Mouse (Mus musculus) gastrocnemius, postnatal 10 days (tissue): ENCODE results near the gene Ppid. TPM values are rescaled to one million over a fixed set of nuclear protein-coding genes. Genes with fewer than 3 reads are reported as not detected.
A peak's percentile ranks its signal among the peaks of the same experiment; 100 is the strongest.
"Not testable (repeated sequence)": the region's sequence is repeated elsewhere in the genome, so short reads cannot be mapped to it uniquely, and the experiment has no call there.

Experiments
- DNase-seq: peaks from one replicate; pipeline ENCODE4 v3.0.0; 2021; ENCODE audit warnings: mixed read lengths
- total RNA-seq, 2 experiments: library from RNA; stranded (reverse); gene quantifications; 2 replicates each; pipeline ENCODE4 v1.2.3; 2021

Ppid gene
- total RNA-seq, 2 experiments from 2014 or later, result 39.3 to 42.8 TPM

- DNase-seq, result no peak
These were observed 18.7 kb upstream of the Ppid start for GRCm38 (mm10) chr3:79572399-79572798.

DNA sequence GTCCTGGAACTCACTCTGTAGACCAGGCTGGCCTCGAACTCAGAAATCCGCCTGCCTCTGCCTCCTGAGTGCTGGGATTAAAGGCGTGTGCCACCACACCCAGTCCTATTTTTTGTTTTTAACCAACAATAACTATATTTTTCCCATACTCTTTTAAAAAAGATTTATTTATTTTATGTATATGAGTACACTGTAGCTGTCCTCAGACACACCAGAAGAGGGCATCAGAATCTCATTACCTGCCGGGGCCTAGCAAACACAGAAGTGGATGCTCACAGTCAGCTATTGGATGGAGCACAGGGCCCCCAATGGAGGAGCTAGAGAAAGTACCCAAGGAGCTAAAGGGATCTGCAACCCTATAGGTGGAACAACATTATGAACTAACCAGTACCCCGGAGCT is 17.8 kb upstream of the Ppid start:
- DNase-seq, result not testable (repeated sequence)

DNA sequence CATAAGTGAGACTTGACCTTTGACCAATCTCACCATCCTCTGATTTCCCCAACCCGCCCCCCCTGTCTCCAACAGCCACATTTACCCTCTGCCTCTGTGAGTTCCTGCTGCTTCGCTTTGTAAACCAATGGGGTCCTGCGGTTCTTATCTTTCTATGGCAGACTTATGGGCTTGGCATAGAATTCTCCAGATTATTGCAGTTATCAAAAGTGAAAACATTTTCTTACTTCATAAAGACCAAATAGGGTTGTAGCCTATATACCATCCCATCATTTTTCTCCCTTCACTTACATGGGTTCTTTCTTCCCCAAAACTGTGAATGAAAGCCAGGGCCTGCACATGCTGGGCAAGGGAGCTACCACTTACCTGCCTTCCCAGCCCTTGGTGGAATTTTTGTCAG is 16.8 kb upstream of the Ppid start:
- no peak for DNase-seq

DNA sequence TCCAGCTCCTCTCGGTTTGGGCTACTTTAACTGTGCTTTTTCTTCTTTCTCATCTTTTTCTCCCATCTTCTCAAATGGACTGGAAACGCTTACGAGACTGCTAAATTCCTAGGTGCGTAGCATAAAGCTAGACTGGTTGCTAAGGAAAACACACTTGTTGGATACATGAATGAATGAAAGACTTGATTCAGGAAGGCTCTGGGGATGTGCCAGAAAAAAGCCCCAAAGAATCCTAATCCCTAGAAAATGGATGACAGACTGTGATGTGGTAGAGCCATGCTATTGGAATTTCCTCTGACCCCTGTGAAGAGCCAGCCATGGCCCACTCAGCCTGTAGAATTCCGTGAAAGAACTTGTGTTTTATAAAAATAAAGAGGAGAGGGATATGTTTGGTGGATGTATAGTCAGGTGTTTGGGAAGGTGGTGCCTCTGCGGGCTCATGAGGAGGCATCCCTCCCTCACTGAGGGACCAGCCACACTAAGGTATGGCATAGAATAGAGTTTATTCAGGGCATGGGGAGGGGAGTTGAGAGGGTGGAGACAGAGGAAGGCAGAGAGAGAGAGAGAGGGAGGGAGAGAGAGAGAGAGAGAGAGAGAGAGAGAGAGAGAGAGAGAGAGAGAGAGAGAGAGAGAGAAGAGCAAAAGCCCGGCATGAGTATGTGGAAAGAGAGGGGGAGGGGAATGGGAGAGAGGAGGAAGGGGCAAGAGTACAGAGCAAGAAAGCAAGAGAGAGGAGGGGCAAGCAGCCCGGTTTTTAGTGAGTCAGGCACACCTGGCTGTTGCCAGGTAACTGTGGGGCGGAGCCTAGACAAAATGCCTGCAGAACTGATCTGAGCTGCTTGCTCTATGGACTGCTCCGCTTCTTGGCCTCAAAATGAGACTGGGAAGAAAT is 15.3 kb upstream of the Ppid start:
- DNase-seq, result no peak

DNA sequence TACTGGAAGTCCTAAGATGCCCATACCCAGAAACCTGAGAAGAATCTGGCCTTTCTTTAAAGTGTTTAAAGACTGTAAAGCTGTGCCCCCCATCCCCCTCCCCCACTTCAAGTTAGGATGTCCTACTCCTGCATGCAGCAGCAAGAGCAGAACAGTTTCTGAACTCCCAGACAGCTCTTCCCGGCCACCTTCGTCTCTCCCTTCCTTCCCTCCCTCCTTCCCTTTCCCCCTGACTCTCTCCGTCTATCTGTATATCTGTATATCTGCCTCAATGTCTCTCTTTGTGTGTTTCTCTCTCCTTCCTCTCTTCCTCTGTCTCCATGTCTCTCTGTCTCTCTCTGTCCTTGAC is 14.7 kb upstream of the Ppid start:
- no peak for DNase-seq

GRCm38 (mm10) chr3:79576865-79577264 is 14.3 kb upstream of the Ppid start:
- no peak for DNase-seq

GRCm38 (mm10) chr3:79577606-79578005 is 13.5 kb upstream of the Ppid start:
- no peak for DNase-seq

DNA sequence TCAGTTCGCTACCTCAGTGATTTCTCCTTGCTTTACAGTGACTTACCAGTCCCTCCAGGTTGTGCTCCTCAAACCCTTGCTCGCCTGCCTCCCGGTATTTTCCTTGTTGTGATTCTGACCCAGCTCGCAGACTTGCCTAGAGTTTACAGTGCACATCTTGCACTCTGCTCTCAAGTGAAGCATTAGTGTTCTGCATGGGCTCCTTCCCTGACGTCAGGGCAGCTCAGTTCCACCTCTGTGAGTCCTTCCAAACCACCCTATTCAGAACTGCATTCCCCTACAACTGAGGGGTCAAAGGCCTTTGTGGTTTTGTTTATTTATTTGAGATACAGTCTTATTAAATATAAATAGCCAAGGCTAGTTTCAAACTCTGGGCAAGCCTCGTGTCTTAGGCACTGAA is 13.0 kb upstream of the Ppid start:
- DNase-seq, result no peak

DNA sequence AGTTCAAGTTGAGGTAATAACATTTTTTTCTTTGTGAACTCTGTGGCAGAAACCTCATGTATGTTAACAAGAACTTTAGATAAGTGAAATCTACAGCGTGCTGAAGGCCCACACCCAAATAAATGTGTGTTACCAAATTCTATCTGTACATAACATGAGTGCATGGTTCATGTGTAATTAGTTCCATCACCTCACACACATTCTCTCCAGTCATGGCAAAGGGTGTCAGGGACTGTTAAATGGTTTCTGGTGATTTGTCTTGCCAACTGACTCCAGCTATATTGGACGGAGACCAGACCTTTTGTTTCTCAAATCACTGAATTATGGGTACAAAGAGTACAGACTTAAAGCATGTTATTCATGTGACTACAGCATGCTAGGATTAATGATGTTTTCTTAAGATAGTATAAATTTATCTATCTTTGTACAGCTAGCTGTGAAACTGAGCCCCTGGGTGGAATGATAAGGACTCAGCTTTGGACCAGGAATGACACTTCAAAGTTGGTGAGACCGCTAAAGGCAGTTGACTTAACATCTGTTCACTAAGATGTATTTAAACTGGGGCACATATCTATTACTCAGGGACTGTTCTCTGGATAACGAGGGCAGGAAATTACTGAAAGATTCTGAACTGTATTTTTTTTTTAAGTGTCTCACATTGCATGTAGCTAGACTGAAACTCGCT is 11.1 kb upstream of the Ppid start:
- no peak for DNase-seq

GRCm38 (mm10) chr3:79586804-79587203 is 4.3 kb upstream of the Ppid start:
- peak; percentile 90 for DNase-seq

GRCm38 (mm10) chr3:79589671-79590070 is 1.5 kb upstream of the Ppid start:
- DNase-seq, result no peak

DNA sequence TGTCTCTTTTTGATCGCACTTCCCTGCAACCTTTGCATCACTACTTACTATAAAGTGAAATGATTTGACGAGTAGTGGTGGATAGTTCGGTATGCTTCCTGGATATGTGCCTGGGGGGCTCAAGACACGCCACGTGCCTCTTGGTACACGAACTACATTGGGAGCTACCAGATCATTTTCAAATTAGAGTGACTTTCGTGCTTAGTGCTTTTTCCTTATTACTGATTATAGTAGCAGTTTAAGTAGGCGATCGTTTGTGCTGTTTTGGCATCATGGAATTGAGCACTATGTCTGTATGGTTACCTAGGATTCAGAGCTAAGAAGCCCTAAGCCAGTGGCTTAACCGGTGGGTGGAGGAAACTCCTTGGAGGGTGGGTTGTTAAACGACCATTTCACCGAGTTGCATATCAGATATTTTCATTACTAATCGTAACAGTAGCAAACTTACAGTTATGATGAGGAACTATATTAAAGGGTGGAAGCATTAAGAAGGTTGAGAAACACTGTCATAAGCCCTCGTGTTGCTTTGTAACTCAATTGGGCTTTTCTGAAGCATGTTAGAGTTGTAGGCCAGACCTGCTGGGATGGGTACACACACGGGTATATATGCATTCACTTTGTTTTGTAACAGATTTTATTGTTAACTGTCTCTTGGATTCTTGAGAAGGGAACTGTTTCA is 790 bp downstream of the Ppid start:
- DNase-seq, result no peak

- DNase-seq, result no peak
These were observed 4.3 kb downstream of the Ppid start for GRCm38 (mm10) chr3:79595468-79595867.

DNA sequence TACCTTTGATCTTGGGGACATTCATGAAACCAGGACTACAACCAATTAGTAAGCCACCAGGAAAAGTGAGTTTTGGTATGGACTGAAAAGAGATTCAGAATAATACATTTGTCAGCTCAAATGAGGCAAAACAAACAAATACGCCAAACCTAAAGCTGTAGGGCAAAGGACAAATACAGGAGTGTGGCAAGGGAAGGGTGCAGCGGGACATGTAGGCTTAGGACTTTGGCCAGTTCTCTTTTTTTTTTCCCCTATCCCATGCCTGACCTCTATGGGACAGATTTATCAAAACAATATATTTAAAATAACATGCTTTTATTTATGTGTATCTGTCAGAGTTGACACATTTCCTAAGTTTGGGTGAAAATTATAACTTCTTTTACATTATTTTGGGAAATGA is 18.7 kb downstream of the Ppid start:
- no peak for DNase-seq

DNA sequence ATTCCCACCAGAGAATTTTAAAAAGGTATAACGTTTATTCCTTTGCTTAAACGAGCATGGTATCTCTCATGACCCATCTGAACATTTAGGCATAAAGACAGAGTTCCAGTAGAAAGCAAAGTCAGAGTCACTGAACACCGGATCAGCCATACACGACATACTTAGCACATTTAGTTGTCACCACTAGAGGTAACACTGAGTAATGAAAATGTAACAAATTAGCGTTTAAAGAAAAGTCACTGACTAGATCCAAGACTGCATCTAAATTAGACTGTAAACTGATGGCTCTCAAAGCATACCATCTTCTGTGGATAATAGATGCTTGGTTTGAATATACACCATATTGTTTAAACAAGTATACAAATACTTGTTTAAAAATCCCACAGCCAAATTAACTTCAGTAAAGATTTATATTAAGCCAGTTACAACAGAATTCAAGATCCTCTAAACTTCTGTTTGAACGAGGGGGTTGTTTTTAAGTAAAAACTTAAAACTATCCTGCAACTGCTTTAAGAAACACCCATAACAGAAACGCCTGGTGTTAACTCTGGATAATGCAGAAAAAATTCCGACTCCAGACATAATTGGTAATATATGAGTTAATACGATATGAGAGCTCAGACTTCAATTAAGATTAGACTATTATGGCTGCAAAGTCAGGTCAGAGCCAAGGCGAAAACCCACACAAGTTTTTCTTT is 36.5 kb downstream of the Ppid start:
- no peak for DNase-seq

- no peak for DNase-seq
These were observed 37.0 kb downstream of the Ppid start for GRCm38 (mm10) chr3:79628182-79628560.

DNA sequence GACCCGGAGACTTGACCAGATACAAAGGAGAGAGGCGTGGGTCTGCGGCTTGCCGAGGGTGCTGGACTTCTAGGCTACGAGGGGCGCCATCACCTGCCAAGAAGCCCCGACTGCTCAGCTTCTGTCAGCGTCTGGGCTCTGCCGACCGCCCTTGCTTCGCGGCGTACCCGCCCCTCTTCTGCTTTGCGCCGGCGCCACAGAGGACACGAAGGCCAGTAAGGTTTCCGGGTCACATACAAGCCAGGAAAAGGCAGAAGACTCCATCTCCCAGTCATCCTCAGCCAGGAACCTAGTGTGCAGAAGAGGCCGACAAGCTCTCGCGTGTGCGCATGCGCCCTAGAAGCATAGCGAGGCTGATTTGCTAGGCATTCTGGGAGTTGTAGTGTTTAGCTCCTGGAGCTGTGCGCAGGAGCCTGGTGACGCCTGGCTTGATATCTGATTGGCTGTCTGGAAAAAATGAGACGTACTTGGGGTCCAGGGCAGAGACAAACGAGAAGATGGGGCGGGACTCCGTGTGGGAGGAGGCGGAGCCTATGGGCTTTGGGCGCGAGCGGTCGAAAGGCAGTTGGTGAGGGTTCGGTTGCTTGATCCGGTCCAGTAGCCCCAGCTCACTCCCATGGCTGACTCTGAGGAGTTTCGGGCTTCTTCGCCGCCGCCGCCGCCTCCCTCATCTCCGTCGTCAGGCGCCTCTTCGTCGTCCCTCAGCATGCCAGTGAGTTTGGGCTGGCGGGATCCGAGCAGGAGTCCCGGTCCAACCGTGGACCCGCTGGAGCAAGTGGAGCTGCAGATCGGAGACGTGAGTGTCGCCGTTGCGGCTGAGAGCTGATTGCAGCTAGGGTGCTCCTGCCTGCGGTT is 37.6 kb downstream of the Ppid start, which contains the start of gene 4930579G24Rik:
4930579G24Rik (plus strand) TSS at position 519 of the 855 bp plus-strand sequence.
- DNase-seq, result peak; percentile 87

DNA sequence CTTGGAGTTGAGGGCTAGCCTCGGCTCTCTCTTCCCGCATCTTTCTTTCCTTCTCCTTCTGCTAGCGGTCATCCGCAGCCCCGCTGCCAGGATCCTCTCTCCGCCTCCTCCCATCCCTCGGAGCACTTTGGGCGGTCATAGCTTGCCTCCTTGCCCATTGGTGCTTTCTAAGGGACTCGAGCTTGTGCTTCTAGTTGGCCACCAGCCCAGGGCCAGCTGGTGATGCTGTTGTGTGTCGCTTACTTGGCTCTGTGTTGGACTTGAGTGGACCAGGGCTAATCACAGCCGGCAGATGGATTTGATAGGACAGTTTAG is 38.2 kb downstream of the Ppid start, which contains the start of gene Etfdh:
Etfdh (minus strand) TSS at position 85 of the 315 bp plus-strand sequence.
- peak; percentile 79 for DNase-seq

DNA sequence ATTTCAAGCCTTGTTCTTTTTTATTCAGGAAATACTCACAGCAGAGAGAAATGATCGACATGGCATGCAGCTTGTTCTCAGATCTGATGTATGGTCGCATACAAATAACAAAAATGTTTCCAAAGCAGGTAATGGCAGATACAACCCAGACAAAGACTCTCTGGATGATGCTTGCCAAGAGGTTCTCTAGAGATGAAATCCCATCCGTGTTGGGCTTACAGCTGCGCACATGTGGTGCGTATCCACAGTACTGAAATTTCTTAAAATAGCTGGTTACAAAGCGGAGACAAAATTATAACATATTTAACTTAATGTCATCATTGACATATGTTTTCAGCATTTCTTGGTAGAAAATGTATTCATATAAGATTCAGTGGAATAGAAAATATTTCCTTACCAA is 61.0 kb downstream of the Ppid start:
- DNase-seq, result no peak
